8 mouse cellular contexts compared by ENCODE assay signal in genomic region chr19:47820832-47821493, GRCm38 (mm10). TPM values are rescaled to one million over a fixed set of nuclear protein-coding genes. Genes with fewer than 3 reads are reported as not detected.
DNase-seq lines count a peak whose midpoint lies in the region; ATAC-seq and TF ChIP-seq lines count a peak whose summit lies in the region.

No protein-coding gene starts in this region.

- no peak overlapping the region for H3K27ac ChIP-seq in ES-E14 (ENCODE audit: insufficient read depth, low read depth, low read length, poor library complexity, severe bottlenecking)
- H3K27ac ChIP-seq in embryonic facial prominence, embryonic 14.5 days (replicated peaks; ENCODE audit: low read depth, low read length): no peak overlapping the region

- no peaks in the 10 kb centered on the region for H3K9me3 ChIP-seq in ES-E14 (ENCODE audit: control insufficient read depth, insufficient read depth, low read depth, low read length)
- H3K9me3 ChIP-seq in embryonic facial prominence, embryonic 14.5 days (ENCODE audit: control insufficient read depth, low read length): no peaks in the 10 kb centered on the region

- H3K27me3 ChIP-seq in embryonic facial prominence, embryonic 14.5 days (replicated peaks; ENCODE audit: control insufficient read depth, insufficient read depth, low read length): peaks cover 5% of the 10 kb centered on the region; the same call in 1 of the 2 replicates

- H3K4me1 ChIP-seq in ES-E14 (ENCODE audit: control insufficient read depth in 2 of 2, insufficient read depth in 2 of 2, low read length in 2 of 2, poor library complexity in 1 of 2): peaks cover 0 to 11% of the 10 kb centered on the region in 2 experiments; a peak in 1 of 4 replicates
- no peaks in the 10 kb centered on the region for H3K4me1 ChIP-seq in embryonic facial prominence, embryonic 14.5 days (ENCODE audit: control insufficient read depth, insufficient read depth, low read length)

- in situ Hi-C loops in ES-E14 (cut with MboI; ENCODE audit: low sequenced_read_pairs in 2 of 2, unreplicated experiment in 2 of 2): loop anchor here in 1 of 2 experiments (25.0 kb wide), 1 partner anchor 309 kb away; no protein-coding TSS in a partner anchor

- 26% methylated on average over 7 of the region's 9 CpGs for WGBS in embryonic facial prominence, embryonic 14.5 days

- H3K36me3 ChIP-seq in ES-E14 (ENCODE audit: control insufficient read depth, insufficient read depth, low read length, poor library complexity, severe bottlenecking): no peaks in the 10 kb centered on the region
- H3K36me3 ChIP-seq in embryonic facial prominence, embryonic 14.5 days (ENCODE audit: control insufficient read depth, insufficient read depth, low read length): no peaks in the 10 kb centered on the region

- intact Hi-C loops in heart, postnatal 10 days (cut with DNase I): loop anchor here (1.0 to 10.0 kb wide), 4 partner anchors 26 to 466 kb away; no protein-coding TSS in a partner anchor

- no peak for DNase-seq in ES-E14 (ENCODE audit: low read depth, low spot score)
- DNase-seq in adrenal gland, postnatal 14 days: peak; percentile 84
- DNase-seq in embryonic facial prominence, embryonic 14.5 days (ENCODE audit: low spot score): peak; percentile 73
- peak; percentile 79 to 89 for DNase-seq in heart, postnatal 10 days
- DNase-seq in layer of hippocampus, postnatal 10 days (ENCODE audit: low spot score in 2 of 2): peak; percentile 86 to 87
- DNase-seq in lung, postnatal 4 days: peak; percentile 68 to 79
- peak; percentile 68 for DNase-seq in retina, postnatal 7 days (ENCODE audit: low read depth, low spot score)
- peak; percentile 56 to 75 for DNase-seq in urinary bladder, postnatal 4 days (ENCODE audit: low spot score in 2 of 2)

- ATAC-seq in embryonic facial prominence, embryonic 14.5 days (ENCODE audit: low read depth): no peak

- H3K9ac ChIP-seq in ES-E14 (ENCODE audit: insufficient read depth, low read depth, low read length, poor library complexity, severe bottlenecking): no peak overlapping the region
- no peak overlapping the region for H3K9ac ChIP-seq in embryonic facial prominence, embryonic 14.5 days (ENCODE audit: low read depth, low read length)

- no peak overlapping the region for H3K4me2 ChIP-seq in embryonic facial prominence, embryonic 14.5 days (ENCODE audit: low read depth, low read length)

- H3K4me3 ChIP-seq in ES-E14 (ENCODE audit: insufficient read depth in 1 of 2, low read depth in 1 of 2, low read length in 2 of 2, poor library complexity in 1 of 2, severe bottlenecking in 1 of 2): no peak overlapping the region
- no peak overlapping the region for H3K4me3 ChIP-seq in embryonic facial prominence, embryonic 14.5 days (ENCODE audit: low read depth, low read length)

TF ChIP-seq in ES-E14, 5 proteins besides CTCF, POLR2A, EP300 and RAD21:
- TF ChIP-seq MAFK (IDR thresholded peaks at IDR 0.05; ENCODE audit: insufficient read depth, low read depth, low read length): no peak
- TF ChIP-seq ZC3H11A (IDR thresholded peaks at IDR 0.05; ENCODE audit: borderline replicate concordance, low read depth, low read length): peak; percentile 17; the same call in 1 of the 2 replicates

RNA-seq across cellular contexts. Expression of gene Gsto1, which starts 33.8 kb away (rescaled TPM):
- total RNA-seq in ES-E14 (2012; rRNA removed): 28.1 and 60.7 TPM in 2 replicates
- total RNA-seq in adrenal gland, postnatal 14 days (2021): 151 and 169 TPM in 2 replicates
- 119 and 148 TPM in 2 replicates for polyA plus RNA-seq in embryonic facial prominence, embryonic 14.5 days (2014; fragmentation: Nextera tagmentation; extraction: Ambion mirVana)
- total RNA-seq in heart, postnatal 10 days (2021): 100 to 1,000 TPM; 106 to 117 TPM
- 10 to 100 TPM; 72.4 to 74.9 TPM for total RNA-seq in layer of hippocampus, postnatal 10 days (2021)

RNA-seq across cellular contexts. Expression of gene Gsto2, which starts 44.4 kb away (rescaled TPM):
- 0.21 and 0.71 TPM in 2 replicates for total RNA-seq in ES-E14 (2012; rRNA removed)
- 3.3 and 3.5 TPM in 2 replicates for total RNA-seq in adrenal gland, postnatal 14 days (2021)
- polyA plus RNA-seq in embryonic facial prominence, embryonic 14.5 days (2014; fragmentation: Nextera tagmentation; extraction: Ambion mirVana): 0.86 and 1.2 TPM in 2 replicates
- total RNA-seq in heart, postnatal 10 days (2021): 1 to 10 TPM; 1.8 to 2.6 TPM
- total RNA-seq in layer of hippocampus, postnatal 10 days (2021): 1 to 10 TPM; 1.3 to 1.4 TPM
